Mouse (Mus musculus) CD4-positive, CD25-positive, alpha-beta regulatory T cell (primary cell): ENCODE results near the gene Slc7a10. TPM values are rescaled to one million over a fixed set of nuclear protein-coding genes. Genes with fewer than 3 reads are reported as not detected.

ENCODE experiments used
- polyA plus RNA-seq: library from polyadenylated mRNA; unstranded; fragments of 100-300 nt; shearing (Covaris generic); gene quantifications from one replicate; pipeline ENCODE4 v1.2.1, GENCODE M21; 2017

Gene Slc7a10
- 5.2 TPM for polyA plus RNA-seq

GRCm38 (mm10) chr7:35185889-35186569 is at the start of gene Slc7a10:
TSS of gene Slc7a10 (plus strand) at chr7:35186385.

GRCm38 (mm10) chr7:35215225-35215624 is 29.0 kb downstream of the Slc7a10 start, which contains the start of gene Lrp3:
TSS of gene Lrp3 (minus strand) at chr7:35215498.

Other genes with a start within 250 kb of the Slc7a10 start
- 38.6 TPM for gene Cebpg, start 129.8 kb upstream of the Slc7a10 start, polyA plus RNA-seq
- 1.5 TPM for gene Cebpa, start 67.1 kb upstream of the Slc7a10 start, polyA plus RNA-seq
- gene Lrp3, start 29.1 kb downstream of the Slc7a10 start, polyA plus RNA-seq = 0.91 TPM
- gene Gpatch1, start 132.1 kb downstream of the Slc7a10 start, polyA plus RNA-seq = 17.9 TPM
- gene Rhpn2, start 147.8 kb downstream of the Slc7a10 start, polyA plus RNA-seq = 0.35 TPM
- 27.6 TPM for gene Faap24, start 210.5 kb downstream of the Slc7a10 start, polyA plus RNA-seq
- 12.0 TPM for gene Cep89, start 210.7 kb downstream of the Slc7a10 start, polyA plus RNA-seq